Mouse (Mus musculus) neural tube, embryonic 11.5 days (tissue): Measurements from ENCODE around the gene Bik. TPM values are rescaled to one million over a fixed set of nuclear protein-coding genes. Genes with fewer than 3 reads are reported as not detected.

Source experiments
- ATAC-seq: fragments of 200-750 bp; cut with Nextera tagmentation; 2 replicates; pipeline ENCODE4 v1.8.0; 2017; ENCODE audit warnings: moderate number of reproducible peaks, mild to moderate bottlenecking, moderate TSS enrichment, moderate library complexity; ENCODE audit not compliant: insufficient read depth, low FRiP score, low TSS enrichment
- DNase-seq: peaks from one replicate; pipeline ENCODE4 v3.0.0-alpha.2; 2015; ENCODE audit warnings: low spot score
- H3K27ac ChIP-seq: fragments of 300-500 bp; sonication (generic); 2 replicates; pipeline ENCODE4 v1.5.1; 2014; ENCODE audit warnings: low read depth, mild to moderate bottlenecking, low read length
- H3K27me3 ChIP-seq: fragments of 300-500 bp; sonication (generic); 2 replicates; pipeline ENCODE4 v1.6.1; 2014; ENCODE audit warnings: mild to moderate bottlenecking, low read length, mixed read lengths; ENCODE audit not compliant: control insufficient read depth, insufficient read depth
- H3K36me3 ChIP-seq: fragments of 300-500 bp; sonication (generic); 2 replicates; pipeline ENCODE4 v1.6.1; 2014; ENCODE audit warnings: mild to moderate bottlenecking, low read length, moderate library complexity, mixed read lengths; ENCODE audit not compliant: control insufficient read depth, insufficient read depth
- H3K4me1 ChIP-seq: fragments of 300-500 bp; sonication (generic); 2 replicates; pipeline ENCODE4 v1.6.1; 2014; ENCODE audit warnings: low read length, mixed read lengths; ENCODE audit not compliant: control insufficient read depth, insufficient read depth
- H3K4me2 ChIP-seq: fragments of 300-500 bp; sonication (generic); 2 replicates; pipeline ENCODE4 v1.6.1; 2014; ENCODE audit warnings: low read depth, mild to moderate bottlenecking, moderate library complexity
- H3K4me3 ChIP-seq: fragments of 300-500 bp; sonication (generic); 2 replicates; pipeline ENCODE4 v1.5.1; 2014; ENCODE audit warnings: low read depth, low read length
- H3K9ac ChIP-seq: fragments of 300-500 bp; sonication (generic); 2 replicates; pipeline ENCODE4 v1.6.1; 2014; ENCODE audit warnings: mild to moderate bottlenecking, low read length
- H3K9me3 ChIP-seq: fragments of 300-500 bp; sonication (generic); 2 replicates; pipeline ENCODE4 v1.6.1; 2016; ENCODE audit warnings: low read length; ENCODE audit not compliant: control insufficient read depth
- WGBS: fragments of 180-500 bp; shearing (Covaris S2); extraction: QIAGEN DNeasy Blood & Tissue Kit; methylation state at CpG from one replicate; pipeline ENCODE4 v1.1.7; 2014; 5-methylcytosine and 5-hydroxymethylcytosine counted together
- polyA plus RNA-seq: library from polyadenylated mRNA; unstranded; fragments of >200 nt; fragmentation: Nextera tagmentation; extraction: Ambion mirVana; gene quantifications from 2 replicates; pipeline ENCODE4 v1.2.1, GENCODE M21; 2014

Bik gene
- polyA plus RNA-seq, 1 experiment from 2014 or later, result 2.1 TPM

DNA sequence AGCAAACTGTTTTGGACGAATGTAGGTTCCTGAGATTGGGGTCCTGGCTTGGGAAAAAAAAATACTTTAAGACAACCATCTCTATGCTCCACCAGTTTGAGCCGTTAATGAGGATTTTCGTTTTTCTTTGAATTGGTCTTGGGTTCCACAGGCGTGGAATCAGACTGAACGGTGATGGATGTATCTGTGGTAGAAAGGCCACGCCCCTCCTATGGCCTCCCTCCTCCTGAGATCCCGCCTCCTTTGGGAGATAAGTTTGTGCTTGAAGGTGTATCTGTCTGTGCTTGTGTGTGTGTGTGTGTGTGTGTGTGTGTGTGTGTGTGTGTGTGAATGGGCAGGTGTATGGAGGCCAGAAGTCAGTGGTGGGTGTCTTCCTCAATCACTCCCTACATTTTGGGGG lies 5.9 kb downstream of the Bik start:
- WGBS, result 81% methylated on average over 7 of the region's 7 CpGs
- Histone ChIP-seq H3K4me2 (no peak overlapping the region), H3K27me3 (peaks cover 8% of the 10 kb centered on the region), H3K9me3 (no peaks in the 10 kb centered on the region), H3K4me3 (no peak overlapping the region), H3K36me3 (no peaks in the 10 kb centered on the region), H3K9ac (no peak overlapping the region), H3K4me1 (no peaks in the 10 kb centered on the region), H3K27ac (no peak overlapping the region)
- no peak for DNase-seq
- no peak for ATAC-seq

DNA sequence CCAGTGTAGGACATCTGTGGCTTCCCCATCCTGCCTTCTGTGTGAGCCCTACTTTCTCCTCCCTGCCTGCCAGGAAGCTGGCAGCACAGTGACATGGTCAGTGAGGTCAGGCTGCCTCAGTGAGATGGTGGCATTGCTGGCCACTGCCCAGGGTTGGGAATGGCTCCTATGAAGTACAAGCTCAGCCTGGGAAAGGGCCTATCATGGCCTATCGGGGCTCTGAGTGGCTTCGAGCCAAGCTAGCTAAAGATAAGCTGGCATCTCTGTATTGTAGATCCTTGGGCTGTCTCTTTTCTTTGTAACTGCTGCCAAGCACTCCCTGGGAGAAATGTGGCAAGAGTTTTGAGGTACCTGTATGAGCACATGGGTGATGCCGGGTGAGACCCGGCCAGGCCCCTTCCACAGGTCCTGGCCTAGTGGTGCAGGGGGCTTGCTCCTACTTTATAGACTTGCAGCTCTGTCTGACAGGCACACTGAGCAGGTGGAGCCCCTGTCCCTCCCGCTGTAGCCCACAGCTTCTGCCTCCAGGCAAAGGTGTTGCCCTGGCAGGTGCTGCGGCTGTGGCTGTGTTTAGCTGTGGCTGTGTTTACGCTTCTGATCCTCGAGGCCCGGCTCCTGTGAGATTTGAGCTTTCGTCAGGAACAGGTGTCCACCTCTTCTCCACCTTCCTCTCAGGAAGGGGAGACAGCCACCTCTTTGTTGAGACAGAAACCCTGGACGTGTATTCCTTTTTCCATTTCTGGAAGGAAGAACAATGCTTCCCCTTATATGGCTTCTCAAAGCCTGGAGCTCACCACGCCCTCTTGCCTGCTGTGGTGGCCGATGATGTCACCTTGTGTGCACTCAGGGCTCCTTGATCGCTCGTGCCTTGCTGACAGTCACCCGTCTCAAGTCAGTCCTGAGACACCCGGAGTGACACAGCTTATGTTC lies 8.6 kb downstream of the Bik start:
- Histone ChIP-seq H3K4me2 (no peak overlapping the region), H3K27ac (no peak overlapping the region), H3K9me3 (no peaks in the 10 kb centered on the region), H3K27me3 (no peaks in the 10 kb centered on the region), H3K36me3 (no peaks in the 10 kb centered on the region), H3K4me3 (no peak overlapping the region), H3K9ac (no peak overlapping the region), H3K4me1 (no peaks in the 10 kb centered on the region)
- WGBS, result 83% methylated on average over 17 of the region's 17 CpGs
- no peak for ATAC-seq
- no peak for DNase-seq

DNA sequence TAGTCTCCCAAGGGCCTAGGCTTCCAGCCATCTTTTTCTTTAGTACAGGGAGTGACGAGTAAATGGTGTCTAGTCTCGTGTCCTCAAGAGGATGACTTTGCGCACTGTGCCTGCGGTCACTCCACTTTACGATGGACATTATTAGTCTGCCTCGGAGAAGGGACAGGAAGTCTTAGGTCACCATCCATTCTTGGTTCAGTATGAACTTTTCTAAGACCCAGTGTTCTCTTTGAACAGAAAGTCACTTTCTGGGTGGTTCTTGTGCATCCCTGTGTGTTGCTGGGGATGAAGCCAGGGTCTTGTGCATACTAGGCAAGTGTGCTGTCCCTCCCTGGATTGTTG lies 9.2 kb downstream of the Bik start:
- WGBS, result 84% methylated on average over 6 of the region's 6 CpGs
- no peaks in the 10 kb centered on the region for H3K9me3 ChIP-seq
- DNase-seq (no peak), ATAC-seq (no peak)
- H3K4me2 ChIP-seq, result no peak overlapping the region
- no peaks in the 10 kb centered on the region for H3K4me1 ChIP-seq
- H3K36me3 ChIP-seq, result no peaks in the 10 kb centered on the region
- no peak overlapping the region for H3K4me3 ChIP-seq
- H3K9ac ChIP-seq, result no peak overlapping the region
- H3K27me3 ChIP-seq, result no peaks in the 10 kb centered on the region
- H3K27ac ChIP-seq, result no peak overlapping the region

DNA sequence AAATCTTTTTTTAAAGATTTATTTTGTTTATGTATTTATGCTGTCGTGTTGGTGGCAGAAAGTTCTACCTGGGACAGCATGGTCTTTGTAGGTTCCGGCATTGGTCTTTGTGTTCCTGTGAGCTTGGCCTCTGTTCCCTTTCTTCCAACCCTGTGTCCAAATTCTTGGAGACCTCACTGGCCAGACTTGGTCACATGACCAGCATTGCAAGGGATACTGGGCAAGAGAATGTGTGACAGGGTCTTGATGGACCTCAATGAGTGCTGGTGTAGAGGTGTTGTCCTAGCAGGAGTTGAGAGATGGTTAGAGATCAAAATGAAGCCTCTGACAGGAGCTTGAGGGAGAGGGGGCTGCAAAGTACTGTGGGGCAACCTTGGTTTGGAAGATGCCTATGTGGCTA lies 12.2 kb downstream of the Bik start:
- H3K9ac ChIP-seq, result no peak overlapping the region
- 96% methylated on average over 2 of the region's 2 CpGs for WGBS
- no peaks in the 10 kb centered on the region for H3K27me3 ChIP-seq
- DNase-seq (no peak), ATAC-seq (no peak)
- no peaks in the 10 kb centered on the region for H3K36me3 ChIP-seq
- no peak overlapping the region for H3K4me3 ChIP-seq
- H3K4me2 ChIP-seq, result no peak overlapping the region
- no peaks in the 10 kb centered on the region for H3K4me1 ChIP-seq
- H3K27ac ChIP-seq, result no peak overlapping the region
- H3K9me3 ChIP-seq, result no peaks in the 10 kb centered on the region

DNA sequence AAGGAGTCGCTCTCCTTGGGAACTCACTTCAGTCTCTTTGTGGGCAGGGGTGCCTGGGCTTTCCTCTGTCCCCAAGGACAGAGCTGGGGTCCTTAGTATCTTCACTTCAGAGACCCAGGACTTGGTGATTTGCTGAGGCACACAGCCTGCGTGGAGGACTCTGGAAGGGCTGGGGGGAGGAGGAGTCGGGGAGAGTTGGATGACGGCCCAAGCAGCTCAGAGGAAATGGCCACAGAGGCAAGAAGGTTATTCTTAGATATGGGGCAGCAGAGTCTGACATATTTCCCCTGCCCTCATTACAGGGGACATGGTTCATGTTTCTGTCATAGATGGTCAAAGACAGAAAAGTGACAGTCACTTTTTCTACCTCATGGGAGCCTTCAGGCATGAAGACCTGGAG lies 13.2 kb downstream of the Bik start:
- DNase-seq, result no peak

DNA sequence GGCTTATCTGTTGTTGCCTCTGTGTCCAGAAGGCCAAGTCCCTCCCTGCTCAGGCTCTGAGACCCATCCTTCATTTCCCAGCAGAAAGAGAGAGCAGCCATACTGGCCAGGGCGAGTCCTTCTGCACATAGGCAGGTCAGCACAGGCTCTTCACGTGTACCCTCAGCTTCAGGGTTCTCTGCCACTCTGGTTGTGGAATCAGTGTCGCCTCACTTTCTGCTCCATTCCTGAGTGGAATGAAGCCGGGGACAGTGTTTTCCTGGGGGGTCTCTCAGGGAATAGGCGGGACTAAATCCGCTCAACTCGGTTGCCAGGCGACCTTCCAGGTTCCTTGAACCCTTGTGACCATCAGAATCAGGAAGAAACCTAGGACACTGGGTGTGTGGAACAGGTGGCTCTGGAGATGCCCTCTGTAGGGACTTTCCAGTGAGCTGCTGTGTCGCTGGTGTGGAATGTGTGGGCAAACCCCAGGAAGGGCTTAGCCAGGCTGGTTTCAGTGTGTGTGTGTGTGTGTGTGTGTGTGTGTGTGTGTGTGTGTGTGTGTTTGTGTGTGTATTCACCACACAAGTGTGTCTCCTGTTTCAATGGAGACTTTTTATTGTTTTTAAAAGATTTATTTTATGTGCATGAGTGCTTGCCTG lies 15.1 kb downstream of the Bik start:
- Histone ChIP-seq H3K4me1 (no peaks in the 10 kb centered on the region), H3K27me3 (no peaks in the 10 kb centered on the region), H3K36me3 (no peaks in the 10 kb centered on the region), H3K9me3 (no peaks in the 10 kb centered on the region), H3K27ac (no peak overlapping the region), H3K4me2 (no peak overlapping the region), H3K9ac (no peak overlapping the region), H3K4me3 (no peak overlapping the region)
- 85% methylated on average over 9 of the region's 9 CpGs for WGBS
- DNase-seq (no peak), ATAC-seq (no peak)

More for the DNA sequence above, 13.2 kb downstream of the Bik start:
- no peak overlapping the region for H3K27ac ChIP-seq
- ATAC-seq, result no peak
- 79% methylated on average over 4 of the region's 4 CpGs for WGBS
- H3K36me3 ChIP-seq, result no peaks in the 10 kb centered on the region
- H3K9me3 ChIP-seq, result no peaks in the 10 kb centered on the region
- no peaks in the 10 kb centered on the region for H3K27me3 ChIP-seq
- no peak overlapping the region for H3K4me2 ChIP-seq
- H3K4me3 ChIP-seq, result no peak overlapping the region
- H3K9ac ChIP-seq, result no peak overlapping the region
- no peaks in the 10 kb centered on the region for H3K4me1 ChIP-seq

DNA sequence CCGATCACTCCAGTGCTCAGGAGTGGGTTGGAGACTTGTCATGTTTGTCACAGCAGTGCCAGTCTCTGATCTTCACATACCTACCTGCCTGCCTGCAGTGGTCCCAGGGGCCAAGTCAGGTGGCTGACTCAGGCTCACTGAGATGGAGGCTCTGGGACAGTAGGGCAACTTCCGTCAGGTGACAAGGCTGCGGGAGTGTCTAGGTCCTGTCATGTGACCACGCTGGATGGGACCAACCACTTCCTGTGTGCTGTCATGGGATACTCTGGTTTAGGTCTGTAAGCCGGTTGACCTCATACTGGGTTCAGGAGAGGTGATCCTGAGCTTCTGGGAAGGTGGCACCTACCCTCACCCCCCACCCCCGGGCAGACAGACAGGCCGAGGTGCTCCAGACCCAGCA lies 19.4 kb downstream of the Bik start:
- ATAC-seq, result no peak
- no peaks in the 10 kb centered on the region for H3K9me3 ChIP-seq
- no peak overlapping the region for H3K4me3 ChIP-seq
- no peaks in the 10 kb centered on the region for H3K27me3 ChIP-seq
- H3K27ac ChIP-seq, result no peak overlapping the region
- 93% methylated on average over 7 of the region's 7 CpGs for WGBS
- no peaks in the 10 kb centered on the region for H3K4me1 ChIP-seq
- H3K4me2 ChIP-seq, result no peak overlapping the region
- H3K36me3 ChIP-seq, result peaks cover 5% of the 10 kb centered on the region
- H3K9ac ChIP-seq, result no peak overlapping the region
- no peak for DNase-seq

DNA sequence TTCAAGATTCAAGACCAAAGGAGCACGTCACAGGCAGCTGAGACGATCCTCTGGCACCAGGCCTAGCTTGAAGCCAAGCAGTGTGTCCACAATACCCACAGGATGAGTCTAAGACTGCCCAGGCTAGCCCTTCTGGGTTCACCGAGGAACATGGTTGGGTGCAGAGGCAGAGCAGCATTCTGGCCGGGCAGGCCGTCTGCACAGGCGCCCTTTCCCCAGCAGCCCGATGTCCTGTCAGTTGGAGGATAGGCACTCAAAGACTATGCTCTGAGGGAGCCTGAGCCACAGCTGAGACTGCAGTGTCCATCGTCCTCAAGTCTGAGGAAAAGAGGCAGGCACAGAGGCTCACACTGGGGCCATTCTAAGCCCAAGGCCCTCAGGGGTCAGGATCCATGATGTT lies 20.5 kb downstream of the Bik start:
- no peaks in the 10 kb centered on the region for H3K9me3 ChIP-seq
- H3K4me2 ChIP-seq, result no peak overlapping the region
- peaks cover 5% of the 10 kb centered on the region for H3K36me3 ChIP-seq
- ATAC-seq (no peak), DNase-seq (no peak)
- H3K4me1 ChIP-seq, result no peaks in the 10 kb centered on the region
- no peak overlapping the region for H3K4me3 ChIP-seq
- no peak overlapping the region for H3K27ac ChIP-seq
- WGBS, result 93% methylated on average over 8 of the region's 8 CpGs
- no peak overlapping the region for H3K9ac ChIP-seq
- no peaks in the 10 kb centered on the region for H3K27me3 ChIP-seq

DNA sequence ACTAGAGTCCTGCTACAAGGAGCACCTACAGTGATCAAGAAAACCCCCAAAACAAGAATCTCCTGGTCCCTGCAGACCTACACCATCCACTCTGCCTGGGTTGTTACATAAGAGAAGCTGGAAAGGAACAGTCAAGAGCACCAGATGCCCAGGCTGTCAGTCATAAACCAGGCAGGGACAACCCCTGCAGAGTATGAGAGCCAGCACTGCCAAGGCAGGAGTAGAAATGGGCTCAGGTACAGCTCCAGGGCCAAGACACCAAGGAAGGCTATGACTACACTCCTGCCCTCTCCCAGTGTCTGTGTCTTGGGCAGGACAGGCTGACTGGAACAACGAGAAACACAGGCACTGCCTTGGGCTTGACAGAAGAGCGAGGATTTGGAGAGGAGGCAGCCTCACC lies 23.5 kb downstream of the Bik start:
- no peak for ATAC-seq
- Histone ChIP-seq H3K27ac (no peak overlapping the region), H3K4me1 (0 out of 2 replicates have a peak, but pooled peaks cover 2% of the 10 kb centered on the region), H3K9me3 (no peaks in the 10 kb centered on the region), H3K36me3 (peaks cover 5% of the 10 kb centered on the region), H3K4me2 (no peak overlapping the region), H3K9ac (no peak overlapping the region), H3K27me3 (no peaks in the 10 kb centered on the region), H3K4me3 (no peak overlapping the region)
- no peak for DNase-seq
- WGBS, result 87% methylated on average over 2 of the region's 2 CpGs
